Mouse (Mus musculus) embryonic facial prominence, embryonic 13.5 days (tissue): ENCODE results near the gene Klk1b24. TPM values are rescaled to one million over a fixed set of nuclear protein-coding genes. Genes with fewer than 3 reads are reported as not detected.
"Not testable (repeated sequence)": the region's sequence is repeated elsewhere in the genome, so short reads cannot be mapped to it uniquely, and the experiment has no call there.

Experiments
- ATAC-seq: fragments of 200-750 bp; cut with Nextera tagmentation; 2 replicates; pipeline ENCODE4 v1.8.0; 2017; ENCODE audit warnings: low read depth; ENCODE audit not compliant: insufficient number of reproducible peaks, insufficient read depth, low FRiP score, low TSS enrichment
- H3K27ac ChIP-seq: fragments of 300-500 bp; sonication (generic); 2 replicates; pipeline ENCODE4 v1.5.1; 2015; ENCODE audit warnings: moderate library complexity, mild to moderate bottlenecking, inconsistent platforms
- H3K27me3 ChIP-seq: fragments of 300-500 bp; sonication (generic); 2 replicates; pipeline ENCODE4 v1.6.1; 2015; ENCODE audit warnings: mild to moderate bottlenecking, inconsistent platforms
- H3K36me3 ChIP-seq: fragments of 300-500 bp; sonication (generic); 2 replicates; pipeline ENCODE4 v1.6.1; 2015; ENCODE audit warnings: mild to moderate bottlenecking, inconsistent platforms
- H3K4me1 ChIP-seq: fragments of 300-500 bp; sonication (generic); 2 replicates; pipeline ENCODE4 v1.6.1; 2015; ENCODE audit warnings: inconsistent platforms
- H3K4me2 ChIP-seq: fragments of 300-500 bp; sonication (generic); 2 replicates; pipeline ENCODE4 v1.6.1; 2015; ENCODE audit warnings: moderate library complexity, mild to moderate bottlenecking, inconsistent platforms
- H3K4me3 ChIP-seq: fragments of 300-500 bp; sonication (generic); 2 replicates; pipeline ENCODE4 v1.5.1; 2015; ENCODE audit warnings: mild to moderate bottlenecking, inconsistent platforms
- H3K9ac ChIP-seq: fragments of 300-500 bp; sonication (generic); 2 replicates; pipeline ENCODE4 v1.6.1; 2015; ENCODE audit warnings: mild to moderate bottlenecking, inconsistent platforms
- H3K9me3 ChIP-seq: fragments of 300-500 bp; sonication (generic); 2 replicates; pipeline ENCODE4 v1.6.1; 2016; ENCODE audit warnings: inconsistent platforms
- whole genome bisulfite sequencing: fragments of 180-500 bp; shearing (Covaris S2); methylation state at CpG from one replicate; pipeline ENCODE4 v1.1.7; 2015; ENCODE audit warnings: mixed read lengths; 5-methylcytosine and 5-hydroxymethylcytosine counted together
- polyA plus RNA-seq: library from polyadenylated mRNA; unstranded; fragments of >200 nt; fragmentation: Nextera tagmentation; extraction: Ambion mirVana; gene quantifications from 2 replicates; pipeline ENCODE4 v1.2.1, GENCODE M21; 2015

Gene Klk1b24
- polyA plus RNA-seq, result not detected in 2 replicates

- not testable (repeated sequence) for H3K4me3 ChIP-seq, ATAC-seq, H3K27me3 ChIP-seq, H3K27ac ChIP-seq, H3K4me1 ChIP-seq, H3K9me3 ChIP-seq, H3K4me2 ChIP-seq, H3K36me3 ChIP-seq, H3K9ac ChIP-seq
These were observed at the start of gene Klk1b24 for GRCm38 (mm10) chr7:44187936-44188335. Klk1b24 (plus strand) TSS chr7:44188236.

GRCm38 (mm10) chr7:44179299-44180045 lies 8.6 kb upstream of the Klk1b24 start:
- 57% methylated on average over 9 of the region's 9 CpGs for WGBS
- no peaks in the 10 kb centered on the region for H3K9me3 ChIP-seq
- ATAC-seq, result no peak
- H3K27me3 ChIP-seq, result no peaks in the 10 kb centered on the region
- H3K27ac ChIP-seq, result no peak overlapping the region
- H3K9ac ChIP-seq, result no peak overlapping the region
- no peaks in the 10 kb centered on the region for H3K36me3 ChIP-seq
- H3K4me2 ChIP-seq, result no peak overlapping the region
- no peaks in the 10 kb centered on the region for H3K4me1 ChIP-seq
- no peak overlapping the region for H3K4me3 ChIP-seq

- H3K27me3 ChIP-seq, H3K9me3 ChIP-seq, H3K9ac ChIP-seq, H3K27ac ChIP-seq, H3K4me1 ChIP-seq, H3K4me3 ChIP-seq, H3K36me3 ChIP-seq, H3K4me2 ChIP-seq, ATAC-seq: not testable (repeated sequence)
- WGBS, result 64% methylated on average over 8 of the region's 8 CpGs
These were observed 1.5 kb upstream of the Klk1b24 start for GRCm38 (mm10) chr7:44186516-44186915.

GRCm38 (mm10) chr7:44193466-44193865 lies 5.4 kb downstream of the Klk1b24 start:
- not testable (repeated sequence) for H3K27ac ChIP-seq, H3K27me3 ChIP-seq, H3K9me3 ChIP-seq, H3K4me2 ChIP-seq, H3K9ac ChIP-seq, ATAC-seq, H3K4me3 ChIP-seq, H3K36me3 ChIP-seq, H3K4me1 ChIP-seq
- WGBS, result 89% methylated on average over 1 of the region's 1 CpGs

- Histone ChIP-seq H3K27me3 (no peaks in the 10 kb centered on the region), H3K27ac (no peak within 1 kb of the TSS), H3K9me3 (no peaks in the 10 kb centered on the region), H3K9ac (no peak within 1 kb of the TSS), H3K4me1 (no peaks in the 10 kb centered on the region), H3K4me3 (no peak within 1 kb of the TSS), H3K36me3 (no peaks in the 10 kb centered on the region), H3K4me2 (no peak within 1 kb of the TSS)
- no peak for ATAC-seq
- 63% methylated on average over 3 of the region's 3 CpGs for WGBS
These were observed 9.9 kb downstream of the Klk1b24 start, which contains the start of gene Klk1b3 for GRCm38 (mm10) chr7:44197891-44198290. Klk1b3 (plus strand) TSS chr7:44198191.

GRCm38 (mm10) chr7:44207135-44207534 lies 19.1 kb downstream of the Klk1b24 start, which contains the start of gene Klk1b4:
Klk1b4 (plus strand) TSS chr7:44207435.
- not testable (repeated sequence) for H3K9me3 ChIP-seq, H3K27me3 ChIP-seq, H3K4me1 ChIP-seq, H3K36me3 ChIP-seq, H3K4me3 ChIP-seq, H3K4me2 ChIP-seq, ATAC-seq, H3K27ac ChIP-seq, H3K9ac ChIP-seq
- WGBS, result 55% methylated on average over 3 of the region's 3 CpGs

GRCm38 (mm10) chr7:44208307-44208706 lies 20.3 kb downstream of the Klk1b24 start:
- Histone ChIP-seq H3K4me1 (no peaks in the 10 kb centered on the region), H3K27me3 (no peaks in the 10 kb centered on the region), H3K9me3 (no peaks in the 10 kb centered on the region), H3K9ac (no peak overlapping the region), H3K4me3 (no peak overlapping the region), H3K27ac (no peak overlapping the region), H3K4me2 (no peak overlapping the region), H3K36me3 (no peaks in the 10 kb centered on the region)
- WGBS, result 85% methylated on average over 3 of the region's 3 CpGs
- no peak for ATAC-seq

GRCm38 (mm10) chr7:44215645-44216044 lies 27.6 kb downstream of the Klk1b24 start, which contains the start of gene Klk1b5:
Klk1b5 (plus strand) TSS chr7:44215945.
- Histone ChIP-seq H3K9me3 (no peaks in the 10 kb centered on the region), H3K9ac (no peak within 1 kb of the TSS), H3K27ac (no peak within 1 kb of the TSS), H3K4me2 (no peak within 1 kb of the TSS), H3K4me3 (no peak within 1 kb of the TSS), H3K36me3 (no peaks in the 10 kb centered on the region), H3K4me1 (no peaks in the 10 kb centered on the region), H3K27me3 (no peaks in the 10 kb centered on the region)
- ATAC-seq, result no peak
- 77% methylated on average over 1 of the region's 1 CpGs for WGBS

- H3K4me1 ChIP-seq, H3K27ac ChIP-seq, H3K4me2 ChIP-seq, H3K27me3 ChIP-seq, H3K4me3 ChIP-seq, ATAC-seq, H3K36me3 ChIP-seq, H3K9ac ChIP-seq, H3K9me3 ChIP-seq: not testable (repeated sequence)
- 66% methylated on average over 9 of the region's 10 CpGs for WGBS
These were observed 33.6 kb downstream of the Klk1b24 start for GRCm38 (mm10) chr7:44221601-44222000.

- not testable (repeated sequence) for H3K4me1 ChIP-seq, H3K9me3 ChIP-seq, ATAC-seq, H3K27ac ChIP-seq, H3K9ac ChIP-seq, H3K4me3 ChIP-seq, H3K36me3 ChIP-seq, H3K27me3 ChIP-seq, H3K4me2 ChIP-seq
- 84% methylated on average over 6 of the region's 6 CpGs for WGBS
These were observed 34.3 kb downstream of the Klk1b24 start for GRCm38 (mm10) chr7:44222335-44222734.

- no peak for ATAC-seq
These were observed 37.0 kb downstream of the Klk1b24 start, which contains the start of gene Klk1 for GRCm38 (mm10) chr7:44225076-44225475. Klk1 (plus strand) TSS chr7:44225360.

GRCm38 (mm10) chr7:44235909-44236308 lies 47.9 kb downstream of the Klk1b24 start, which contains the start of gene Gm36864:
Gm36864 (plus strand) TSS chr7:44236177.
- Histone ChIP-seq H3K4me2 (no peak within 1 kb of the TSS), H3K9ac (no peak within 1 kb of the TSS), H3K27ac (no peak within 1 kb of the TSS), H3K9me3 (no peaks in the 10 kb centered on the region), H3K4me1 (no peaks in the 10 kb centered on the region), H3K36me3 (no peaks in the 10 kb centered on the region), H3K4me3 (no peak within 1 kb of the TSS), H3K27me3 (no peaks in the 10 kb centered on the region)
- ATAC-seq, result no peak
- WGBS, result 82% methylated on average over 3 of the region's 3 CpGs

More at GRCm38 (mm10) chr7:44225076-44225475, 37.0 kb downstream of the Klk1b24 start, which contains the start of gene Klk1:
- no peaks in the 10 kb centered on the region for H3K27me3 ChIP-seq
- H3K4me2 ChIP-seq, result no peak within 1 kb of the TSS
- no peak within 1 kb of the TSS for H3K4me3 ChIP-seq
- no peaks in the 10 kb centered on the region for H3K4me1 ChIP-seq
- H3K36me3 ChIP-seq, result no peaks in the 10 kb centered on the region
- no peaks in the 10 kb centered on the region for H3K9me3 ChIP-seq
- WGBS, result 22% methylated on average over 1 of the region's 1 CpGs
- no peak within 1 kb of the TSS for H3K27ac ChIP-seq
- no peak within 1 kb of the TSS for H3K9ac ChIP-seq
